Mouse (Mus musculus): ENCODE measurements at regions not wholly inside any gene's neighbourhood (a gene's known extent, or its start where the extent isn't known, plus 50 kb on each side); places are given as distances from the start of the nearest gene placed in this dataset.
"Not testable (repeated sequence)": the region's sequence is repeated elsewhere in the genome, so short reads cannot be mapped to it uniquely, and the experiment has no call there.

DNA sequence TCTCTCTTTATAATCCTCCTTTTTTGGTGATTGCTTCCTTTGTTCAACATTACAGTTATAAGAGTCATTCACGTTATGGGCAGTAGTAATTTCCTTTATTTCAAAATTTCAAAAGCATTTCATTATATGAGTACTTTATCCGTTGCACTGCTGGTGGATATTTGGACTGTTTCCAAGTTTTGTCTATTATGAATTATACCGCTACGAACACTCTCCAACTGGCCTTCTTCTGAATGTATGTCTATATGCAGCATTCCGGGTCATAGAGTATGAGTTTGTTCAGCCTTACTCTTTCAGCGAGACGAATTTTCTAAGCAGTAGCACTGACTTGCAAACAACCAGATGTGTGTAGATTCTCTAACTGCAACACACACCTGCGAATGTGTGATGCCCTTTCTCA lies 57.8 kb downstream of the Dusp6 start:
- no peak for DNase-seq

- no peak for DNase-seq
These were observed 60.3 kb downstream of the Dusp6 start for GRCm38 (mm10) chr10:99323358-99323757.

- peak in 1 of 2 experiments; percentile 33 for DNase-seq
These were observed 64.5 kb downstream of the Dusp6 start for GRCm38 (mm10) chr10:99327501-99327900.

- no peak for DNase-seq
These were observed 65.5 kb downstream of the Dusp6 start for GRCm38 (mm10) chr10:99328568-99328967.

DNA sequence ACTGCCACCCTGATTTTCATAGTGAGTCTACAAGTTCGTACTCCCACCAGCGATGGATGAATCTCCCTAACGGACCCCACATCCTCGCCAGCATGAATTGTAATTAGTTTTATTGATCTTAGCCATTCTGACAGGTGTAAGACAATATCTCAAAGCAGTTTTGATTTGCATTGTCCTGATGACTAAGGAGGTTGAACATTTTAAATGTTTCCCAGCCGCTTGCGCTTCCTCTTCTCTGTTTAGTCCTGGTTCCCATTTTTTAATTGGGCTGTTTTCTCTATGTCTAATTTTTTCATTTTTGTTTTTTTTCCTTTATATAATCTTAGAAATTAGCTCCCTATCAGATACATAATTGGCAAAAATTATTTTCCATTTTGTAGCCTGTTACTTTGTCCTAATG lies 66.4 kb downstream of the Dusp6 start:
- DNase-seq, result no peak

DNA sequence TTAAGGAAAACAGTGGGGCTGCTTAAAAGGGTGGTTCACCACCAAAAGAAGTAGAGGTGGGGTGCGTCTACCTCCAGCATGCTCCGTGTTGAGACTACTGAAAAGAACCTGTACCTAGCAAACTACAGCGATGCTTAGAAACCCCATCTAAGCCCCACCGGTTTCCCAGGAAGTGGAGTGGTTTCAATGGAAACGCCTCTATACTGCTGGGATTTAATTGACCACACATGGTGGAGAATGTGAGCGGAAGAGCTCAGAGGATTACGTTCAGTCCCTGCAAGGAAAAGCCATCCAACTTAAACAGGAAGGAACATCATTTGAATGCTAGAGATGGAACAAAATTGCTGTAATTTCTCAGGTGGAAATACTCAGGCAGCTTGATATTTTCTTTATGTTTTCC lies 67.5 kb downstream of the Dusp6 start:
- DNase-seq, result no peak

DNA sequence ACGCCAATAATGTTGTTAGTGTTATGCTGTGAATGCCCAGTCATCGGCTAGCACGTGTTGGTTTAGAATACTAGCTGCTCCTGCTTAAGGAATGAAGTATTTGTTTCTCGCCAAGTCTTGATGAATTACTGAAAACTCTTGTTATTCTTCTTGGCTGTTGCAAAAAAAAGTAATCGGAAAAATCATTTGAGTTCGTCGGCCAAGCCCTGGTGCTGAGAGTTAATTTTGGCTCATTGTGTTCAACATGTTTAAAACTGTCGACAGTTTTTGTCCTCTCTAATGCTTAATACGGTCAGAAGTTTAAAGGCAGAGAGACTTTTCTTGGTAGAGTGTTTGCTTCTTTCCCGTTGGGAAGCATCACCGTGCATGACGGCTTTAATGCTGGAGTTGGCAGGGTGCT lies 68.8 kb downstream of the Dusp6 start:
- DNase-seq, result no peak

DNA sequence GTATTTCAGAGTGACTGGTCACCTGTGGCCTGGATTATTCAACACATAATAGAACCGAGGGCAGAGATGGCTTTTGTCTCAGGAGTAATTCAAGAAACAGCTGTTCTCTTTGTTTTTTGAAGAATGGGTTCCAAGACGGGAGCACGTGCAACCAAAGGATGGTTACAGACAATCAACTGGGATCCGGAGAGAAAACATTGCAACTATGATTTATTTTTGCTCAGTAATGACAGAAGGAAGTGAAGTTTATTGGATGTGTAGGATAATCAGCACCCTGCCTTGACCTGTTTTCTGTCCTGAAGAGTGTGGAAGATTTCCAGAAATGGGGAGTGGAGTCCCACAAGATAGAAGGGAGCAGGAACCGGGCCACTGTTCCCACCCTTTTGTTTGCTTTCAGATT lies 70.8 kb downstream of the Dusp6 start:
- DNase-seq, result no peak

DNA sequence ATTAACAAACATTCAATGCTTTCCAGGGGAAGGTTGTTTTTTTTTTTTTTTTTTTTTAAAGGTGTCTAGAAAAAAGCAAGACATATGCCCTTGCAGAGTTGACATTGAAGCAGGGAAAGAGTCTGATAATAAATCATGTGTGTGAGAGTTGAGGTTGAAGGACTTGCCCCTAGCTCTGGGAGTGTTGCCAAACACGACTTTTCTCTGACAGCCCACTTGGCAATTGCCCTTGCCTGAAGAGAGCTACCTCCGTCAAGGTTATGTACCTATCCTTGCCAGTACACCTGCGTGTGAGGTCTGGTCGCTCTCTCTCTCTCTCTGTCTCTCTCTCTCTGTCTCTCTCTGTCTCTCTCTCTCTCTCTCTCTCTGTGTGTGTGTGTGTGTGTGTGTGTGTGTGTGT lies 73.1 kb downstream of the Dusp6 start:
- DNase-seq, result peak in 1 of 2 experiments; percentile 51

DNA sequence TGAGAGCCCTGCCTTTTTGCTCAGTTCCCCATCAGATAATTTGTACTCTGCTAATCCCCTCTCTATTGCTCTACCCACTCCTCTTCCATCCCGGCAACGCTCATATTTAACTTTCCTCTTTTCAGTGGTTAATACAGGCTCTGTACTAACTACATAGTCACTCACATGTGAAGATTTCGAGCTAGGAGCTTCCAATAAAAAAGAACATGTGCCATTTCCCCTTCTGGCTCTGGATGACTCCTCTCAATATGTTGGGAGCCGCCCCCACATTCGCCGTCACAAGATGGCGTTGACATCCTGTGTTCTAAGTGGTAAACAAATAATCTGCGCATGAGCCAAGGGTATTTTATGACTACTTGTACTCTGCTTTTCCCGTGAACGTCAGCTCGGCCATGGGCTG lies 75.8 kb downstream of the Dusp6 start:
- not testable (repeated sequence) for DNase-seq

- peak; percentile 54 to 73 for DNase-seq
These were observed 76.4 kb downstream of the Dusp6 start for GRCm38 (mm10) chr10:99339291-99339912.

- DNase-seq, result not testable (repeated sequence)
These were observed 77.0 kb downstream of the Dusp6 start for GRCm38 (mm10) chr10:99340057-99340456.

GRCm38 (mm10) chr10:99349125-99349716 lies 86.2 kb downstream of the Dusp6 start:
- no peak for DNase-seq

DNA sequence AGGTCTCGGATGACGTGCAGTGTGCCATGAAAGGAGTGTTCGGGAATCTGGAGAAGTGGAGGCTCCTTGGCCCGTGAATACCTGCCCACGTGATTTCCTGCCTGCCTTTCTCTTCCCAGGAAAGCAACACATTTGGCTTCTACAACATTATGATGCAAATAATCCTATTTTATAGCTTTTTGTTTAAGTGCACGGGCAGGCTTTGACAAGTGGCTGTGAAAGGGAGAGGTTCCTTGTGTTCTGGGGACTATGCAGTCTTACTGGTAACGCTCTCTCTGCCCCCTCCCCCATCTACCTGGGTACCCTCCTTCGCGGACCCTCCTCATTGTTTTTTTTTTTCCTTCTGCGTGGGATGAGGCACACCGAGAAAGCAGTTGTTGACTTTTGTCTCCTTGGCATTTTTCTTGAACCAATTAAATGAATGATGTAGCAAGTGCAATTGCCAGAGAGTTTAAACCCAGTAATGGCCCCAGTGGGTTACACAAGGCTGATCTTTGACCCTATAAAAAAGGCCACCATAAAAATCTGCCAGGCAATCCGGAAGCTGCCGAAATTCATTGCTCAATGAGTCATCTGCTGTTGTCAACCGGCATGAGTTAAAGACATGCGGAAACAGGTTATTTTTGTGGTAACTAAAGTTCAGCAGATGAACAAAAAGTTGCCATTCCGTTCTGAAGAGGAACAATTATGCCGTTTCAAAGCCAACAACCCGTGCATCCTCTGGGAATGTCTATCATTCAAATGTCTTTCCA lies 90.7 kb downstream of the Dusp6 start:
- DNase-seq, result peak; percentile 45 to 60

GRCm38 (mm10) chr10:99354352-99354751 lies 91.3 kb downstream of the Dusp6 start:
- DNase-seq, result no peak

GRCm38 (mm10) chr10:99355303-99355702 lies 92.3 kb downstream of the Dusp6 start:
- DNase-seq, result no peak

- DNase-seq, result no peak
These were observed 93.2 kb downstream of the Dusp6 start for GRCm38 (mm10) chr10:99356221-99356620.

GRCm38 (mm10) chr10:99356883-99357282 lies 93.9 kb downstream of the Dusp6 start:
- no peak for DNase-seq

GRCm38 (mm10) chr10:99357347-99357746 lies 94.3 kb downstream of the Dusp6 start:
- DNase-seq, result no peak

DNA sequence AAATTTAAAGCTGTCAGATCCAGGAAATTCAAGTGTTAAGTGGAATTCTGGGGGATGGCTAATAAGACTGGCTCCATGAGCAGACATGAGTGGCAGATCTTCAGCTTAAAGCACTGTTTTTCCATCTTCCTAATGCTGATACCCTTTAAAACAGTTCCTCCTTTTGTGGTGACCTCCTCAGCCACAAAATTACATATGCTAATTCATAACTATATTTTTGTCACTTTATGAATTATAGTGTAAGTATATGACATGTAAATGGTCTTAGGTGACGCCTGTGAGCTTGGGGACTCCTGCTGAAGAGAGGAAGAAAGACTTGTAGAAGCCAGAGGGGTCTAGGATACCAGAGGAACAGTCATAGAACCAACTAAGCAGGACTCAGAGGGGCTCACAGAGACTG lies 95.2 kb downstream of the Dusp6 start:
- no peak for DNase-seq

DNA sequence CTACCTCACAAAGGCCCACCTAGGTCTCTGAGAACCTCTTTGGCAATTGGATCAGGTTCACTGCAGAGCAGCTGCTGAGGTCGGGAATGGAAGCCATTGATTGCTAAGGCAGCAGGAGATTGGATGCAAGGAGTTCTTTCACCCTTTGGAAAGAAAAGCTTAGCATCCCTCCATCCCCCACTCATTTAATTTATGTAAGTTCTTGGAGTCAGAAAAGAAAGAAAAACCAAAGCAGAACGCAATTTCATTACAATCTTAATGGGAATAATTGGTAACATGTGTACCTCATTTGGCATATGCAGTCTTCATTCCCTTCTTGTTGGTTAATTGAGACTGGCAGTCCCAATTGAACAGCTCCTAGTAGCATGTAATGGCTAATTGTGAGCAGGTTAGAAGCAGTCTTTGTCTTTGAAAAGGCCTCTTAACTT lies 96.4 kb downstream of the Dusp6 start:
- no peak for DNase-seq

- not testable (repeated sequence) for DNase-seq
These were observed 97.6 kb downstream of the Dusp6 start for GRCm38 (mm10) chr10:99360601-99361000.

DNA sequence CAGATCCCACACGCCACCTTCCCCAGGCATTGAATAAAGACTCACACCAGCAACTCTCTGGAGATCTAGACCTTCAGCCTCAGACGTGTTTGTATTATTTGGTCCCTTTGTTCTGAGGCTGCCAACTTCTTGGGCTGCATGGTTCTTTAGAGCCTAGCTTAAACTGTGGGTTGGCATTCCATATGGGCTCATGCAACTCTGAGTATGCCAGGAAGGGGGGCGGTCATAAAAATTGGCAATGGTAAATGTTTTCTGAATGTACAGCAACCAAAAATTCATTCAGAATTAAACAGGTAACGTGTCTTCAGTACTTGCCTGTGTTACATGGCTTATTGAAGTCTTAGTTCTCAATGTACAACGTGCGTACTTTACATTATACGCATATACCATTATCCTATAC lies 103.1 kb downstream of the Dusp6 start:
- DNase-seq, result no peak

DNA sequence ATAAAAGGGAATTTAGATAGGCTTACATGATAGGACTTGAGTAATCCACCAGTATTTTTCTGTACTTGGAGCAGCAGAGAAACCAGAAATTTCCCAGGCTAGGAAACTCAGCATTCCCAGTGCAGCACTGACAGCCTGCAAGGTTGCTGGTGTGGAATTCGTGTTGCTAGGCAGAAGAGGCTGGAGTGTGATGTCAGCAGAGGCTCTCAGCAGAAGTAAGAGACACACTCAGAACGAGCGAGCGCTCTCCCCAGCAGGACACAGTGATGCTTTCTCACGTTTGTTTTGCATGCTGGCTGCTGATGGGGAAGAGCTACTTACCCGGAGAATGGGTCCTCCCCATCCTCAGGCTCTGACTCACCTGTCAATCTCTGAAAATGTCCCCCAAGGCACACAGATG lies 104.7 kb downstream of the Dusp6 start:
- no peak for DNase-seq
